Mouse (Mus musculus): ENCODE measurements around the gene Vpreb3. TPM values are rescaled to one million over a fixed set of nuclear protein-coding genes. Genes with fewer than 3 reads are reported as not detected.

The Vpreb3 gene
- 0.48 and 1.6 TPM in 2 replicates for polyA plus RNA-seq (2014; fragmentation: Nextera tagmentation; extraction: Ambion mirVana)

DNA sequence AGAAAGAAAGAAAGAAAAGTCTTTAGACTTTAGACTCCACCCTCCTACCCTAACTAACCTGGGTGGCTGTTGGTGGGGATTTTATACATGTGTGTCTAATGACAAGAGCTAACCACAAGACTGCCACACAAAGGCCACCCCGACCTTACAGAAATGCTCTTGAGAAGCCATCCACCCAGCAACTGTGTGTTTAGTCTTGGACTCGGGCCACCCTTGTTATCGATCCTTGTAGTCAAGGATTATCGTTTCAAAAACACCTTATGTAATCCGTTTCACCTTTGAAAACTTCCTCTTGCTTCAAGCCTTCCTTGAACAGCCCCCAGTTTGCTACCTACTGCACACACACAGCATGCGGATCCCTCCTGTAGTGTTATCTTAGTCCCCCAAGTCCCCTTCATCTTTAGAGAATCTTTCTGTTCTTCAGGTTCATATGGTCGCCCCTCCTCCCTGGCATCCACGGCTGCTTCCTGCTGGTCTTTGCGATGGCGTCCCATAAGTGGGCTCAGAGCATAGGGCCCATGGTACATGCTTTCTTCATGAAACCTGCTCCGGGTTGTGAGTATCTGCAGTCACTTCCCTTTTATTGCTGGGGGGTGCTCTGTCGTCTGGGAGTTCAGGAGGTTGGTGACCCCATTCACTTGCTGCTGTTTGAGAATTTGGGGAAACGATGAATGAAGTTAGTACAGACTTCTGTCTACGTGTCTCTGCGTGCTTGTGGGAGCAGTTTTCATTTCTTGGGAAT lies at the start of gene Vpreb3:
TSS of gene Vpreb3 (plus strand) at position 322 of the 742 bp plus-strand sequence.
- Histone ChIP-seq H3K9ac (no peak within 1 kb of the TSS), H3K4me3 (replicated peaks; ENCODE audit: low read length) (no peak within 1 kb of the TSS), H3K36me3 (replicated peaks; ENCODE audit: control insufficient read depth, insufficient read depth) (no peaks in the 10 kb centered on the region), H3K4me2 (replicated peaks) (no peak within 1 kb of the TSS), H3K27ac (no peak within 1 kb of the TSS), H3K9me3 (ENCODE audit: control insufficient read depth, low read length) (no peaks in the 10 kb centered on the region), H3K4me1 (replicated peaks; ENCODE audit: control insufficient read depth, insufficient read depth, low read length) (peaks cover 4% of the 10 kb centered on the region; the same call in 1 of the 2 replicates), H3K27me3 (ENCODE audit: control insufficient read depth, insufficient read depth, low read length) (no peaks in the 10 kb centered on the region)
- no peak for DNase-seq (ENCODE audit: low spot score)
- WGBS: 86% methylated on average over 15 of the region's 15 CpGs
- no peak for ATAC-seq (ENCODE audit: low FRiP score)

DNA sequence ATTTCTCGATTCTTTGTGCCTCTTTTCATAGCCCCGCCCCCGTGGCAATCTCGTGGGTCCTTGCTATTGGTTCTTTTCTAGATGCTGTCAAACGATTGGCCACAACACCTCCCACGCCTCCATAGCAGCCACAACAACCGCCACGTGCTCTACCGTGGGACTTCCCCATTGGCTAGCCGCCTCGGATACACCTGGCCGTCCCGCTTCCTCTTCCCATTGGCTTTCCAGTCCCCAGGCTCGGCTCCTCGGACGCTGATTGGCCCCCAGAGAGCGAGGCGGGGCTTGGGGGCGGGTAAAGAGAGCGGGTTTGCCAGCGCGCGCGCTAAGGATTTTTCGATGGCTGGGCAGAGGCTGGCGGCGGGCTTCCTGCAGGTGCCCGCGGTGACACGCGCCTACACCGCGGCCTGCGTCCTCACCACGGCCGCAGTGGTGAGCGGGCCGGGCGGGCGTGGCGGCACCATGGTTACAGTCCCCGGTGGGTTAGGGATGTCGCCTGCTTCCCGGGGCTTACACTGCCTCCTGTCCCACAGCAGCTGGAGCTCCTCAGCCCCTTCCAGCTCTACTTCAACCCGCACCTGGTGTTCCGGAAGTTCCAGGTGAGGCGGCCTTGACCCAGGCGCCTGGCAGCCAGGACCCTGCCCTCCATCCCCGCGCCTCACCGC lies 49.6 kb upstream of the Vpreb3 start, which contains the start of gene Derl3:
TSS of gene Derl3 (plus strand) at position 325 of the 662 bp plus-strand sequence.
- Histone ChIP-seq H3K9me3 (ENCODE audit: control insufficient read depth, low read length) (no peaks in the 10 kb centered on the region), H3K27me3 (ENCODE audit: control insufficient read depth, insufficient read depth, low read length) (no peaks in the 10 kb centered on the region)
- ATAC-seq (ENCODE audit: low FRiP score): peak; percentile 99

DNA sequence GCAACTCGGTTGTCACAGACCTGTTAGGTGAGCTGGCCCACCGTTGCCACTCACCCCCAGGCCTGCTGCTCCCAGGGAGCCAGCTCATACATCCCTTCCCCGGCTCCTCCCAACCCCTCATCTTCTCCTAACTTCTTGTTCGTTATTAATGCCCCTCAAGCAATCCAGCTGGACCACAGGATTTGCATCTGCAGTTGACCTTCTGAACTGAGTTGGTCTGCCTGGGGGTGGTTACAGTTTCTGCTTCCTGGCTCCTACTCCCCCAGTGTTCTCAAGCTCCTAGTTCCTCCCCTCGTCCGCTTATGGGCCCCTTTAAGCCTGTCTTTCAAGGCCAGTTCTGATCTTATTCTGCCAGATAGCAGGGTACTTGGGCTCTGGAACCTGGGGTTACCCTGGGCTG lies 48.3 kb upstream of the Vpreb3 start:
- H3K27ac ChIP-seq: no peak overlapping the region
- no peak overlapping the region for H3K4me2 ChIP-seq (replicated peaks)
- no peak overlapping the region for H3K4me3 ChIP-seq (replicated peaks; ENCODE audit: low read length)
- H3K9ac ChIP-seq: no peak overlapping the region
- peaks cover 5% of the 10 kb centered on the region; the same call in 1 of the 2 replicates for H3K4me1 ChIP-seq (replicated peaks; ENCODE audit: control insufficient read depth, insufficient read depth, low read length)
- no peaks in the 10 kb centered on the region for H3K9me3 ChIP-seq (ENCODE audit: control insufficient read depth, low read length)
- peaks cover 53% of the 10 kb centered on the region for H3K36me3 ChIP-seq (replicated peaks; ENCODE audit: control insufficient read depth, insufficient read depth)
- WGBS: 86% methylated on average over 6 of the region's 6 CpGs
- H3K27me3 ChIP-seq (ENCODE audit: control insufficient read depth, insufficient read depth, low read length): no peaks in the 10 kb centered on the region
- DNase-seq (ENCODE audit: low spot score) (no peak), ATAC-seq (ENCODE audit: low FRiP score) (no peak)

More for the DNA sequence above, 49.6 kb upstream of the Vpreb3 start, which contains the start of gene Derl3:
- Histone ChIP-seq H3K27ac (no peak within 1 kb of the TSS; the same call in 1 of the 2 replicates), H3K9ac (peak within 1 kb of the TSS; percentile 37; the same call in 1 of the 2 replicates), H3K36me3 (replicated peaks; ENCODE audit: control insufficient read depth, insufficient read depth) (peaks cover 39% of the 10 kb centered on the region), H3K4me3 (replicated peaks; ENCODE audit: low read length) (peak within 1 kb of the TSS; percentile 32), H3K4me1 (replicated peaks; ENCODE audit: control insufficient read depth, insufficient read depth, low read length) (peaks cover 5% of the 10 kb centered on the region; the same call in 1 of the 2 replicates), H3K4me2 (replicated peaks) (peak within 1 kb of the TSS; percentile 80)
- peak; percentile 93 for DNase-seq (ENCODE audit: low spot score)
- 2% methylated on average over 51 of the region's 51 CpGs for WGBS

DNA sequence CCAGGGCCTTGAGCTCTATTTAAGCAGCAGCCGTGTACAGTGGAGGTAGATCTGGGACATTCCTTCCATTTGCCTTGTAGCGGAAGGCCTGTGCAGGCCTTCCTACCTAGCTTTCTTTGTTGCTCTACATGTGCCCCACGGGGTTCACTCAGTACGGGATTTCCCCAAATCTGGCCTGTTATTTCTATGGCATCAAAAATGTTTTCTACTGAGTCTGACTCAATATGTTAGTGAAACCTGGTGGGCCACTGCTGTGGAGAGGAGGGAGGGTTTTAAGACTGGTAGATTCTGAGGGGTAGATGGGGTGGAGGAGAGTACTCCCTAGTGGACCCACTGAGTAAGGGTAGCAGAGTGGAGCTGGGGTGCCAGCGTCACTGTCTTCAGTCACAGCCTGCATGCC lies 47.1 kb upstream of the Vpreb3 start:
- Histone ChIP-seq H3K9me3 (ENCODE audit: control insufficient read depth, low read length) (no peaks in the 10 kb centered on the region), H3K9ac (no peak overlapping the region), H3K4me2 (replicated peaks) (no peak overlapping the region), H3K4me1 (replicated peaks; ENCODE audit: control insufficient read depth, insufficient read depth, low read length) (peaks cover 5% of the 10 kb centered on the region; the same call in 1 of the 2 replicates), H3K27me3 (ENCODE audit: control insufficient read depth, insufficient read depth, low read length) (no peaks in the 10 kb centered on the region), H3K4me3 (replicated peaks; ENCODE audit: low read length) (no peak overlapping the region), H3K27ac (no peak overlapping the region), H3K36me3 (replicated peaks; ENCODE audit: control insufficient read depth, insufficient read depth) (peaks cover 64% of the 10 kb centered on the region)
- DNase-seq (ENCODE audit: low spot score) (no peak), ATAC-seq (ENCODE audit: low FRiP score) (no peak)
- 96% methylated on average over 5 of the region's 5 CpGs for WGBS

DNA sequence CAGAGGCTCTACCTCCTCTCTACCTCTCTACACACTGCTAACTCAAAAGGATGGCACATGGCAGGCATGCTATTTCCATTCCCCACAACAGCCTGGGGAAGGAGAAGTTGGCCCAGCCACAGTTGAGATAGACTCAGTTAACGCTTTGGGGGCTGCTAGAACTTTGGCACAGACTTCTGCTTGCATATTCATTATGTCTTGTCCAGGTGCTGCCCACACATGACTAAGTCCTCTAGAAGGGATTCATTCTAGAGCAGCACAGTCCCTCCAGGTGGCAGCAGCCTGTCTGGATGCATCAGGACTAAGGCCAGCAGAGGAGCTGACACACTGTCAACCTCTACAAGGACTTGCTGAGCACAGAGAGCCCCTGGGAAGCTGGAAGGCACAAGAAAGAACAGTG lies 46.6 kb upstream of the Vpreb3 start:
- H3K27me3 ChIP-seq (ENCODE audit: control insufficient read depth, insufficient read depth, low read length): no peaks in the 10 kb centered on the region

GRCm38 (mm10) chr10:75897373-75897772 lies 45.5 kb upstream of the Vpreb3 start:
- Histone ChIP-seq H3K4me1 (replicated peaks; ENCODE audit: control insufficient read depth, insufficient read depth, low read length) (peaks cover 5% of the 10 kb centered on the region; the same call in 1 of the 2 replicates), H3K9me3 (ENCODE audit: control insufficient read depth, low read length) (no peaks in the 10 kb centered on the region), H3K9ac (no peak overlapping the region), H3K4me2 (replicated peaks) (no peak overlapping the region), H3K36me3 (replicated peaks; ENCODE audit: control insufficient read depth, insufficient read depth) (peaks cover 80% of the 10 kb centered on the region), H3K27me3 (ENCODE audit: control insufficient read depth, insufficient read depth, low read length) (no peaks in the 10 kb centered on the region), H3K27ac (no peak overlapping the region), H3K4me3 (replicated peaks; ENCODE audit: low read length) (no peak overlapping the region)
- no peak for ATAC-seq (ENCODE audit: low FRiP score)
- DNase-seq (ENCODE audit: low spot score): peak; percentile 71
- WGBS: 31% methylated on average over 6 of the region's 6 CpGs

More for the DNA sequence above, 46.6 kb upstream of the Vpreb3 start:
- no peak overlapping the region for H3K4me2 ChIP-seq (replicated peaks)
- peaks cover 69% of the 10 kb centered on the region for H3K36me3 ChIP-seq (replicated peaks; ENCODE audit: control insufficient read depth, insufficient read depth)
- H3K4me1 ChIP-seq (replicated peaks; ENCODE audit: control insufficient read depth, insufficient read depth, low read length): peaks cover 5% of the 10 kb centered on the region; the same call in 1 of the 2 replicates
- 100% methylated on average over 1 of the region's 1 CpGs for whole genome bisulfite sequencing
- no peak for ATAC-seq (ENCODE audit: low FRiP score)
- no peaks in the 10 kb centered on the region for H3K9me3 ChIP-seq (ENCODE audit: control insufficient read depth, low read length)
- no peak overlapping the region for H3K9ac ChIP-seq
- DNase-seq (ENCODE audit: low spot score): no peak
- no peak overlapping the region for H3K27ac ChIP-seq
- no peak overlapping the region for H3K4me3 ChIP-seq (replicated peaks; ENCODE audit: low read length)

DNA sequence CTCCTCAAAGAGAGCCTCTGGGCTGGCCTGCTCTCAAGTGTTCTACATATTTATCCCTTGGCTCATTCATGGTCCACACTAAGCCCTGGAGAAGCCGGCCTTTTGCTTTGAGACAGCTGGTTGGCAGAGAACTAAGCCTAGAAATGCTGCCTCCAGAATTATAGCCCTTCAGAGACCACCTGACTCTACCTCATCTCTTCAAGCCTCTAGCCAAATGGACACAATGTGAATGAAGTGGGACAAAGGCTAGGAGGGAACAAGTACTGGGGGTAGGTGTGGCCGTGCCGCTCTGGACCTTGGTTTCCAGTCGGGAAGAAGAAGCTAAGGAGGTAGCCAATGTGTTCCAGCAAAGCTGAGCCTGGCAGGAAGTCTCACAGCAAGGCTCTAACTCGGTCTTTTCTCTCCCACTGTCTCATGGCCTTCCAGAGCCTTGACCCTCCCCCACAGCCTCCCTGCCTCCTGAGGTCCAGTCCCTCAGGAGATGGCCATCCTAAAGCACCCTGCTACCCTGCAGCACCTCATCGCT lies 44.8 kb upstream of the Vpreb3 start:
- no peak overlapping the region for H3K27ac ChIP-seq
- peaks cover 88% of the 10 kb centered on the region for H3K36me3 ChIP-seq (replicated peaks; ENCODE audit: control insufficient read depth, insufficient read depth)
- DNase-seq (ENCODE audit: low spot score) (no peak), ATAC-seq (ENCODE audit: low FRiP score) (no peak)
- 80% methylated on average over 6 of the region's 6 CpGs for WGBS
- H3K27me3 ChIP-seq (ENCODE audit: control insufficient read depth, insufficient read depth, low read length): no peaks in the 10 kb centered on the region
- no peak overlapping the region for H3K9ac ChIP-seq
- H3K4me2 ChIP-seq (replicated peaks): no peak overlapping the region
- H3K4me1 ChIP-seq (replicated peaks; ENCODE audit: control insufficient read depth, insufficient read depth, low read length): peaks cover 5% of the 10 kb centered on the region; the same call in 1 of the 2 replicates
- no peaks in the 10 kb centered on the region for H3K9me3 ChIP-seq (ENCODE audit: control insufficient read depth, low read length)
- no peak overlapping the region for H3K4me3 ChIP-seq (replicated peaks; ENCODE audit: low read length)

DNA sequence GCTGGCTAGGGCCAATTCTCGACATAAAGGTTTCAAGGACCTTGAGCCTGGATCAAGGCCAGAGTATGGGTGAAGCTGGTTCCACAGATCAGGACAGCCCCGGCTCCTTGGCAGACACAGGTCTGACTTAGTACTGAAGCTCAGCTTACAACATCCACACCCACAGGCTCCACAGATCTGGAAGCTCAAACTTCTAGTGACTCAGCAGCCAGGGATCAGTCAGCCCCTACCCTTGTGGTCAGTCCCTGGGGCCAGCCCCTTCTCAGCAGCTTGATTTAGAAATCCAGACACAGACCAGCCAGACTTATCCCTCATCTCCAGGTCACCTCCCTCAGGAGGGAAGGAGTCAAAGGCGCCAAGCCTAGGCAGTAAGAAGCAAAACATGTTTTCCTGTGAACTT lies 44.0 kb upstream of the Vpreb3 start:
- H3K9ac ChIP-seq: no peak overlapping the region
- whole genome bisulfite sequencing: 84% methylated on average over 3 of the region's 3 CpGs

DNA sequence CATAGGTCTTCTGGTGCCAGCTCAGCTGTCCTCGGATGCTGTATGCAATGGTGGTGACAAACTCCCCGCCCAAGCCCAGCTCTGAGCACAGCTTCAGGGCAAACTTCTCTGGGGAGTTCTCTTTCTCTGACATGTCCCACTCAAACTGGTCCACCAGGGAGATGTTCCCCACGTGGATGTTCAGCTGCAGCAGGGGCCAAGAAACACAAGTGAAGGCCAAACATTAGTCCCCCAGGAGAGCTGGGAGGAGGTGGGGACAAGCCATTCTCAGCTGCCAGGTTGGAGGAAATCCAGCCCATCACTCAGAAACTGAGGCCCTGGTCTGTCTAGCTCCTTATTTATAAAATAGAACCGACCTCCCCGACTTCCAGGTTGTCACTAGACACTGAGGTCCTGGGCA lies 38.5 kb upstream of the Vpreb3 start:
- H3K27ac ChIP-seq: no peak overlapping the region
- DNase-seq (ENCODE audit: low spot score): no peak
- no peaks in the 10 kb centered on the region for H3K9me3 ChIP-seq (ENCODE audit: control insufficient read depth, low read length)
- no peaks in the 10 kb centered on the region for H3K4me1 ChIP-seq (replicated peaks; ENCODE audit: control insufficient read depth, insufficient read depth, low read length)
- peaks cover 98% of the 10 kb centered on the region for H3K36me3 ChIP-seq (replicated peaks; ENCODE audit: control insufficient read depth, insufficient read depth)
- H3K9ac ChIP-seq: no peak overlapping the region
- ATAC-seq (ENCODE audit: low FRiP score): no peak
- H3K4me2 ChIP-seq (replicated peaks): no peak overlapping the region
- no peaks in the 10 kb centered on the region for H3K27me3 ChIP-seq (ENCODE audit: control insufficient read depth, insufficient read depth, low read length)
- 88% methylated on average over 5 of the region's 5 CpGs for WGBS
- H3K4me3 ChIP-seq (replicated peaks; ENCODE audit: low read length): no peak overlapping the region

More for the DNA sequence above, 44.0 kb upstream of the Vpreb3 start:
- DNase-seq (ENCODE audit: low spot score): no peak
- ATAC-seq (ENCODE audit: low FRiP score): 0 out of 2 replicates have a peak, but pooled peaks have one; percentile 21
- Histone ChIP-seq H3K4me2 (replicated peaks) (no peak overlapping the region), H3K9me3 (ENCODE audit: control insufficient read depth, low read length) (no peaks in the 10 kb centered on the region), H3K4me1 (replicated peaks; ENCODE audit: control insufficient read depth, insufficient read depth, low read length) (no peaks in the 10 kb centered on the region), H3K27me3 (ENCODE audit: control insufficient read depth, insufficient read depth, low read length) (no peaks in the 10 kb centered on the region), H3K27ac (no peak overlapping the region), H3K36me3 (replicated peaks; ENCODE audit: control insufficient read depth, insufficient read depth) (peaks cover 95% of the 10 kb centered on the region), H3K4me3 (replicated peaks; ENCODE audit: low read length) (no peak overlapping the region)

All from hindbrain, embryonic 14.5 days (tissue).